Comparison of ENCODE assay signal across 11 mouse cellular contexts in the genomic region with DNA sequence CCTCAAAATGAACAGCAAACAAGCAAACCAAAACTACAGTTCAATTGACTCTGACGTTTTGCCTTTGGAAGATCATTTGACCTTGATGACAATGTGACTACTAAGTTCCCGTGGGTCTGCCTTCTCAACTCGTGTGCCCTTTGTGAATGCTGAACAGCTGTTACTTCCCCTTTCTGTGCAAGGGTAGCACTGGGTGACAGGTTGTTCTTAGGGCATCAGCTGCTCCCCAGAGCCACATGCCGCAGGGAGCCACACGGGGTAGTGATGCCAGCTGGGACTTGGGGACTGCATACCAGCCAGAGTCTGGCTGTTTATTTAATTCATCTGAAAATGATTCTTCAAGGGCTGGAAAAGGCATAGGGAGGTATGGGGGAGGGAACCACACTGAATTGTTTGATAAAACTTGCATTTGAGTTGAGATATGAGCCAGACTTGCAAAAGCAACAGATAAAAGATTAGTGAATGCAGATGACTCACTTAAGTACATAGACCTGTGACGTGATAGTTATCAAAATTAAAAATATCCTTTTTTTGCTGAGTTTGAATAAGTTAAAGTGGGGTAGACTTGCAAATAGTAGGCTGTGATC.
DNase-seq lines count a peak whose midpoint lies in the region; ATAC-seq and TF ChIP-seq lines count a peak whose summit lies in the region.
"Had no signal": no experiment of that assay in that cellular context is flagged by ENCODE, and none has a peak within 500 bp of the region (broad histone marks: within the 10 kb centered on the region; RNA-seq: fewer than 3 reads in every experiment).

No protein-coding gene starts in this region.

- no peak overlapping the region for H3K9ac ChIP-seq in midbrain, postnatal 0 days (replicated peaks; ENCODE audit: low read length, poor library complexity, severe bottlenecking)
- H3K9ac ChIP-seq in midbrain, embryonic 11.5 days (ENCODE audit: low read length), result no peak overlapping the region

- no peak overlapping the region for H3K4me2 ChIP-seq in midbrain, postnatal 0 days (ENCODE audit: low read depth, low read length, poor library complexity, severe bottlenecking)
- no peak overlapping the region for H3K4me2 ChIP-seq in midbrain, embryonic 11.5 days

- no peaks in the 10 kb centered on the region for H3K9me3 ChIP-seq in midbrain, postnatal 0 days (ENCODE audit: low read length)
- H3K9me3 ChIP-seq in midbrain, embryonic 11.5 days (ENCODE audit: control insufficient read depth, low read length), result no peaks in the 10 kb centered on the region
- H3K9me3 ChIP-seq in megakaryocyte, embryonic 14.5 days, result no peaks in the 10 kb centered on the region

- H3K36me3 ChIP-seq in midbrain, postnatal 0 days (ENCODE audit: insufficient read depth, low read length), result no peaks in the 10 kb centered on the region
- H3K36me3 ChIP-seq in midbrain, embryonic 11.5 days (ENCODE audit: control insufficient read depth, insufficient read depth, low read length), result no peaks in the 10 kb centered on the region
- no peaks in the 10 kb centered on the region for H3K36me3 ChIP-seq in megakaryocyte, embryonic 14.5 days (replicated peaks; ENCODE audit: low read length)

- DNase-seq in adrenal gland, postnatal 10 days, result peak; percentile 42
- DNase-seq in adrenal gland, adult 18-20 months (ENCODE audit: low spot score in 2 of 2), result no peak
- DNase-seq in midbrain, postnatal 0 days (ENCODE audit: low spot score), result peak; percentile 2
- no peak for DNase-seq in midbrain, embryonic 11.5 days (ENCODE audit: low spot score, missing footprints)
- DNase-seq in thymus, postnatal 25 days, result peak; percentile 41
- no peak for DNase-seq in gastrocnemius, postnatal 25 days
- DNase-seq in left cerebral cortex, postnatal 36 days (ENCODE audit: low spot score in 2 of 2), result no peak
- DNase-seq: gastrocnemius, postnatal 10 days; liver had no signal

- H3K27me3 ChIP-seq in midbrain, postnatal 0 days (ENCODE audit: insufficient read depth, low read length), result no peaks in the 10 kb centered on the region
- no peaks in the 10 kb centered on the region; the same call in none of the 2 replicates for H3K27me3 ChIP-seq in midbrain, embryonic 11.5 days (ENCODE audit: control insufficient read depth, insufficient read depth, low read length)
- H3K27me3 ChIP-seq in megakaryocyte, embryonic 14.5 days (replicated peaks), result peaks cover 4% of the 10 kb centered on the region

- no peaks in the 10 kb centered on the region for H3K4me1 ChIP-seq in midbrain, postnatal 0 days (ENCODE audit: insufficient read depth, low read length)
- H3K4me1 ChIP-seq in midbrain, embryonic 11.5 days (ENCODE audit: control insufficient read depth, insufficient read depth, low read length), result no peaks in the 10 kb centered on the region
- peaks cover 23% of the 10 kb centered on the region for H3K4me1 ChIP-seq in megakaryocyte, embryonic 14.5 days

- no peak overlapping the region for H3K4me3 ChIP-seq in midbrain, postnatal 0 days (ENCODE audit: low read depth, low read length)
- no peak overlapping the region for H3K4me3 ChIP-seq in midbrain, embryonic 11.5 days (ENCODE audit: low read depth, low read length)
- peak overlapping the region; percentile 46 for H3K4me3 ChIP-seq in megakaryocyte, embryonic 14.5 days (replicated peaks)

- intact Hi-C loops in left cerebral cortex, postnatal 36 days (cut with DNase I), result no loop called here

- no peak for TF ChIP-seq CTCF in midbrain, postnatal 0 days (IDR thresholded peaks at IDR 0.05)

- 45% methylated on average over 6 of the region's 6 CpGs for WGBS in midbrain, postnatal 0 days
- WGBS in midbrain, embryonic 11.5 days, result 60% methylated on average over 6 of the region's 6 CpGs

- no peak overlapping the region for H3K27ac ChIP-seq in midbrain, postnatal 0 days (ENCODE audit: low read depth, low read length)
- H3K27ac ChIP-seq in midbrain, embryonic 11.5 days (ENCODE audit: low read depth, low read length), result no peak overlapping the region

- no peak for ATAC-seq in midbrain, postnatal 0 days (ENCODE audit: low FRiP score)
- ATAC-seq in midbrain, embryonic 11.5 days (ENCODE audit: low FRiP score), result no peak
- ATAC-seq: intestine, postnatal 0 days had no signal

Comparison
In these comparisons a context has a peak if more than half of its experiments do, and no peak if none do; other contexts are left out.
1. DNase-seq: peak in adrenal gland, postnatal 10 days (single experiment), midbrain, postnatal 0 days (single experiment) and thymus, postnatal 25 days (single experiment); none in adrenal gland, adult 18-20 months (0 of 2), midbrain, embryonic 11.5 days (single experiment), gastrocnemius, postnatal 25 days (single experiment) and left cerebral cortex, postnatal 36 days (0 of 2).